Mouse (Mus musculus): ENCODE measurements around the gene Trak1.

- TF ChIP-seq CTCF (IDR thresholded peaks at IDR 0.05; ENCODE audit: extremely low read depth, insufficient read depth, insufficient read length, insufficient replicate concordance) = no peak
- no peak for TF ChIP-seq POLR2A (IDR thresholded peaks at IDR 0.05; ENCODE audit: low read depth, low read length)
Observed at GRCm38 (mm10) chr9:121505346-121505745, 208.0 kb downstream of the Trak1 start.
